Mouse (Mus musculus) CH12.LX (cell line): Measurements from ENCODE around the gene 6030468B19Rik. TPM values are rescaled to one million over a fixed set of nuclear protein-coding genes. Genes with fewer than 3 reads are reported as not detected.

ENCODE experiments used
- DNase-seq: peaks from one replicate; pipeline ENCODE4 v3.0.0-alpha.2; 2013; ENCODE audit errors: extremely low read depth
- H3K27ac ChIP-seq: 2 replicates; pipeline ENCODE4 v1.5.1; 2012; ENCODE audit warnings: low read depth, mild to moderate bottlenecking, control low read depth, moderate library complexity; ENCODE audit not compliant: insufficient read depth
- H3K27me3 ChIP-seq: replicated peaks from 2 replicates; pipeline ENCODE3; 2012; ENCODE audit warnings: inconsistent platforms
- H3K36me3 ChIP-seq, 2 experiments: replicated peaks in 1 of 2; 2 replicates each; pipeline versions ENCODE3 to v1.6.1; 2012; ENCODE audit warnings: inconsistent platforms in 1 of 2, low read length in 1 of 2, mild to moderate bottlenecking in 1 of 2, mixed read lengths in 1 of 2, moderate library complexity in 1 of 2; ENCODE audit not compliant: control insufficient read depth in 1 of 2, insufficient read depth in 1 of 2
- H3K4me1 ChIP-seq, 2 experiments: 2 replicates each; pipeline ENCODE4 v1.6.1; 2012; ENCODE audit warnings: inconsistent platforms in 1 of 2, moderate library complexity in 1 of 2; ENCODE audit not compliant: insufficient read depth in 2 of 2, control insufficient read depth in 1 of 2
- H3K4me2 ChIP-seq: 2 replicates; pipeline ENCODE4 v1.6.1; 2012; ENCODE audit warnings: low read depth, mild to moderate bottlenecking, control low read depth; ENCODE audit not compliant: poor library complexity, insufficient read depth, severe bottlenecking
- H3K4me3 ChIP-seq, 3 experiments: fragments of 150-350 bp in 1 of 3; sonication (generic) in 1 of 3; replicated peaks in 1 of 3; 2 replicates each; pipeline versions ENCODE3 to v1.5.1; 2011 to 2012; ENCODE audit warnings: low read depth in 2 of 3, low read length in 2 of 3, mild to moderate bottlenecking in 2 of 3, moderate library complexity in 2 of 3, control low read depth in 1 of 3, improper control_type of control experiment in 1 of 3, inconsistent platforms in 1 of 3, mixed read lengths in 1 of 3; ENCODE audit not compliant: poor library complexity in 1 of 3
- H3K79me2 ChIP-seq: replicated peaks from 2 replicates; pipeline ENCODE4 v1.6.1; 2012; ENCODE audit warnings: mild to moderate bottlenecking, moderate library complexity; ENCODE audit not compliant: control insufficient read depth, poor library complexity, insufficient read depth, severe bottlenecking; ENCODE audit errors: extremely low read depth
- H3K9ac ChIP-seq: 2 replicates; pipeline ENCODE4 v1.6.1; 2012; ENCODE audit warnings: low read depth, mild to moderate bottlenecking, control low read depth, moderate library complexity; ENCODE audit not compliant: insufficient read depth
- H3K9me3 ChIP-seq: replicated peaks from 2 replicates; pipeline ENCODE3; 2012; ENCODE audit warnings: low read length, inconsistent platforms, mixed read lengths
- BHLHE40 ChIP-seq: IDR thresholded peaks from 2 replicates; pipeline ENCODE4 v1.6.1; 2011; ENCODE audit warnings: mild to moderate bottlenecking, low read depth, low read length, improper control_type of control experiment
- CHD2 ChIP-seq: IDR thresholded peaks from 2 replicates; pipeline ENCODE4 v1.6.1; 2011; ENCODE audit warnings: low read length, improper control_type of control experiment
- CTCF ChIP-seq, 2 experiments: IDR thresholded peaks in 1 of 2; conservative IDR thresholded peaks in 1 of 2; 2 replicates each; pipeline ENCODE4 v1.5.1; 2011 to 2012; ENCODE audit warnings: low read depth in 2 of 2, low read length in 2 of 2, improper control_type of control experiment in 1 of 2, inconsistent platforms in 1 of 2, mild to moderate bottlenecking in 1 of 2, moderate library complexity in 1 of 2
- ELF1 ChIP-seq: IDR thresholded peaks from 2 replicates; pipeline ENCODE4 v1.6.1; 2014; ENCODE audit warnings: low read depth, mild to moderate bottlenecking, inconsistent platforms, low read length, improper control_type of control experiment
- GABPA ChIP-seq: IDR thresholded peaks from 2 replicates; pipeline ENCODE4 v1.6.1; 2012; ENCODE audit warnings: low read depth, low read length, improper control_type of control experiment, inconsistent platforms; ENCODE audit not compliant: insufficient replicate concordance
- IRF4 ChIP-seq: IDR thresholded peaks from 2 replicates; pipeline ENCODE4 v1.6.1; 2014; ENCODE audit warnings: low read depth, mild to moderate bottlenecking, inconsistent platforms, low read length, improper control_type of control experiment
- MAFK ChIP-seq: IDR thresholded peaks from 2 replicates; pipeline ENCODE4 v1.6.1; 2011; ENCODE audit warnings: low read length, improper control_type of control experiment; ENCODE audit not compliant: insufficient replicate concordance
- NELFE ChIP-seq: IDR thresholded peaks from 2 replicates; pipeline ENCODE4 v1.6.1; 2011; ENCODE audit warnings: low read depth, low read length, improper control_type of control experiment
- NRF1 ChIP-seq: IDR thresholded peaks from 2 replicates; pipeline ENCODE4 v1.6.1; 2014; ENCODE audit warnings: low read depth, mild to moderate bottlenecking, inconsistent platforms, low read length, improper control_type of control experiment, moderate library complexity
- PAX5 ChIP-seq: IDR thresholded peaks from 2 replicates; pipeline ENCODE4 v1.6.1; 2012; ENCODE audit warnings: low read length, inconsistent platforms, mixed read lengths
- POLR2A ChIP-seq: IDR thresholded peaks from 2 replicates; pipeline ENCODE4 v1.6.1; 2011; ENCODE audit warnings: low read depth, mild to moderate bottlenecking, improper control_type of control experiment, low read length
- SIN3A ChIP-seq: IDR thresholded peaks from 2 replicates; pipeline ENCODE4 v1.6.1; 2012; ENCODE audit warnings: low read length, improper control_type of control experiment, inconsistent platforms
- TCF12 ChIP-seq: IDR thresholded peaks from 2 replicates; pipeline ENCODE4 v1.6.1; 2014; ENCODE audit warnings: low read depth, mild to moderate bottlenecking, inconsistent platforms, low read length, improper control_type of control experiment
- USF1 ChIP-seq: IDR thresholded peaks from 2 replicates; pipeline ENCODE4 v1.6.1; 2014; ENCODE audit warnings: low read depth, mild to moderate bottlenecking, inconsistent platforms, low read length, improper control_type of control experiment
- USF2 ChIP-seq: conservative IDR thresholded peaks from 2 replicates; pipeline ENCODE4 v1.6.1; 2011; ENCODE audit warnings: low read depth, low read length, improper control_type of control experiment
- ZC3H11A ChIP-seq: IDR thresholded peaks from 2 replicates; pipeline ENCODE4 v1.6.1; 2012; ENCODE audit warnings: low read depth, mild to moderate bottlenecking, inconsistent platforms, low read length, improper control_type of control experiment
- ZMIZ1 ChIP-seq: IDR thresholded peaks from 2 replicates; pipeline ENCODE4 v1.6.1; 2012; ENCODE audit warnings: low read depth, mild to moderate bottlenecking, inconsistent platforms, low read length, improper control_type of control experiment
- ZNF384 ChIP-seq: IDR thresholded peaks from 2 replicates; pipeline ENCODE4 v1.6.1; 2012; ENCODE audit warnings: low read depth, low read length, improper control_type of control experiment, inconsistent platforms
- dilution Hi-C: fragments of 300-500 bp; cut with MboI; formaldehyde crosslinking; loops from 2 replicates; pipeline ENCODE4 v1.14.3; 2020; ENCODE audit warnings: low sequenced_read_pairs; ENCODE audit not compliant: extremely low pct_unique_long_range_greater_than_20kb, extremely low pct_ligation_motif_present
- in situ Hi-C: fragments of 300-500 bp; cut with MboI; formaldehyde crosslinking; loops from 3 replicates; pipeline ENCODE4 v1.14.3; 2019; ENCODE audit warnings: low sequenced_read_pairs, low pct_ligation_motif_present, low pct_unique_long_range_greater_than_20kb, mixed read lengths
- polyA plus RNA-seq: library from polyadenylated mRNA; unstranded; fragments of >175 nt; gene quantifications from 2 replicates; pipeline ENCODE4 v1.2.1, GENCODE M21; 2012; ENCODE audit warnings: low read depth; ENCODE audit not compliant: insufficient read length
- total RNA-seq, 2 experiments: library from RNA; depleted of rRNA; stranded (reverse); fragments of 300-350 nt in 1 of 2; fragments of >200 nt in 1 of 2; gene quantifications; 2 replicates each; pipeline ENCODE4 v1.2.3; 2012 to 2014

The 6030468B19Rik gene
- total and polyA plus RNA-seq, 3 experiments = 0.93 to 1.7 (median 1.5) TPM

- peaks cover 8 to 44% of the 10 kb centered on the region in 2 experiments for H3K36me3 ChIP-seq
- H3K9me3 ChIP-seq = no peaks in the 10 kb centered on the region
- H3K4me2 ChIP-seq = peak within 1 kb of the TSS; percentile 41
- peak within 1 kb of the TSS; percentile 50 for H3K27ac ChIP-seq
- dilution Hi-C loops = no loop called here
- DNase-seq = peak; percentile 27
- H3K4me3 ChIP-seq = peak within 1 kb of the TSS; percentile 31 to 94 (median 71)
- TF ChIP-seq BHLHE40 (peak; percentile 79), USF1 (peak; percentile 85), ELF1 (peak; percentile 12; the same call in 1 of the 2 replicates), PAX5 (no peak), USF2 (peak; percentile 54), CHD2 (no peak)
- no peaks in the 10 kb centered on the region for H3K27me3 ChIP-seq
- no peaks in the 10 kb centered on the region for H3K79me2 ChIP-seq
- peak within 1 kb of the TSS; percentile 19 for H3K9ac ChIP-seq
- in situ Hi-C loops = no loop called here
- peaks cover 8 to 57% of the 10 kb centered on the region in 2 experiments; a peak in 3 of 4 replicates for H3K4me1 ChIP-seq
Measured at GRCm38 (mm10) chr11:117781993-117782704, 15.3 kb upstream of the 6030468B19Rik start, which contains the start of the genes Tmc8 and Tmc6. Tmc8 (plus strand) TSS chr11:117782076. Tmc6 (minus strand) TSS chr11:117782198.

- dilution Hi-C loops (no loop called here), in situ Hi-C loops (no loop called here)
- Histone ChIP-seq H3K36me3 (peaks cover 5 to 44% of the 10 kb centered on the region in 2 experiments), H3K27ac (no peak overlapping the region), H3K4me3 (peak overlapping the region; percentile 6 to 94 (median 17)), H3K4me2 (0 out of 2 replicates have a peak overlapping the region, but pooled peaks have one; percentile 1), H3K4me1 (peaks cover 8 to 51% of the 10 kb centered on the region in 2 experiments; a peak in 3 of 4 replicates)
- TF ChIP-seq SIN3A (no peak), NELFE (0 out of 2 replicates have a peak, but pooled peaks have one; percentile 9), IRF4 (no peak)
- TF ChIP-seq, all 38 proteins: peak for 1
- no peaks in the 10 kb centered on the region for H3K27me3 ChIP-seq
- H3K9ac ChIP-seq = no peak overlapping the region
- no peaks in the 10 kb centered on the region for H3K79me2 ChIP-seq
- H3K9me3 ChIP-seq = no peaks in the 10 kb centered on the region
- no peak for DNase-seq
Measured at GRCm38 (mm10) chr11:117782705-117783034, 14.8 kb upstream of the 6030468B19Rik start.

DNA sequence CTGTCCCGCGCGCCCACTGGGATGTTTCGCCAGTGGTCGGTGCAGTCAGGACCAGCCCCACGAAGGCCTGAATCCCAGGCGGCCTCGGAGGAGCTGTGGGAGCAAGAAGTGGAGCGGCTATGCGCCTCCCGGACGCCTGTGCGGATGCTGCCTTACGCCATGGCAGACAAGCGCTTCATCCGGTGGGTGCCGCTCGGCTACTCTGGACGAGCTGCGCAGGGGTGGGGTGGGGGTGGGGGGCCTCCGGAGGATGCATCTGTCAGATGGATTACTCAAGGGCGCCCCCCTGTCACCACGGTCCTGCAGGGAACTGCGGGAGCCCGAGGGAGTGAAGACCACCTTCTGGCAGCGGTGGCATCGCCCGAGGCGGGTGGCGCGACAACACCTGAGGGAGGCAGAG, 14.4 kb upstream of the 6030468B19Rik start:
- Histone ChIP-seq H3K79me2 (no peaks in the 10 kb centered on the region), H3K9me3 (no peaks in the 10 kb centered on the region), H3K4me2 (no peak overlapping the region), H3K27me3 (no peaks in the 10 kb centered on the region), H3K27ac (no peak overlapping the region), H3K36me3 (peaks cover 1 to 40% of the 10 kb centered on the region in 2 experiments), H3K9ac (no peak overlapping the region), H3K4me3 (peak overlapping the region in 2 of 3 experiments; percentile 6 to 94), H3K4me1 (peaks cover 8 to 47% of the 10 kb centered on the region in 2 experiments; a peak in 3 of 4 replicates)
- in situ Hi-C loops = no loop called here
- TF ChIP-seq CTCF (conservative IDR thresholded peaks at IDR 0.05 in 1 of 2, IDR thresholded peaks at IDR 0.05 in 1 of 2; ENCODE audit: low read depth in 2 of 2, low read length in 2 of 2) = peak; percentile 6 to 59; a peak in 2 of 4 replicates
- TF ChIP-seq POLR2A = no peak
- TF ChIP-seq NRF1 = no peak
- no peak for TF ChIP-seq ZNF384
- no peak for TF ChIP-seq GABPA
- no peak for TF ChIP-seq ZC3H11A
- TF ChIP-seq ZMIZ1 = no peak
- TF ChIP-seq TCF12 = no peak
- no peak for TF ChIP-seq MAFK
- no peak for DNase-seq
- dilution Hi-C loops = no loop called here
